Mouse (Mus musculus): ENCODE results near the gene Gm20388. TPM values are rescaled to one million over a fixed set of nuclear protein-coding genes. Genes with fewer than 3 reads are reported as not detected.

Gm20388 gene
- total RNA-seq, 1 experiment, result 27.0 TPM

- Histone ChIP-seq H3K9ac (ENCODE audit: insufficient read depth, low read depth, low read length, poor library complexity, severe bottlenecking) (no peak overlapping the region), H3K27ac (ENCODE audit: insufficient read depth, low read depth, low read length, poor library complexity, severe bottlenecking) (no peak overlapping the region), H3K4me3 (ENCODE audit: insufficient read depth in 1 of 2, low read depth in 1 of 2, low read length in 2 of 2, poor library complexity in 1 of 2, severe bottlenecking in 1 of 2) (no peak overlapping the region), H3K36me3 (ENCODE audit: control insufficient read depth, insufficient read depth, low read length, poor library complexity, severe bottlenecking) (peaks cover 82% of the 10 kb centered on the region), H3K9me3 (ENCODE audit: control insufficient read depth, insufficient read depth, low read depth, low read length) (no peaks in the 10 kb centered on the region), H3K4me1 (ENCODE audit: control insufficient read depth in 2 of 2, insufficient read depth in 2 of 2, low read length in 2 of 2, poor library complexity in 1 of 2) (peaks cover 6 to 18% of the 10 kb centered on the region in 2 experiments; a peak in 3 of 4 replicates)
- DNase-seq (ENCODE audit: low read depth, low spot score), result peak; percentile 69
- in situ Hi-C loops (cut with MboI; ENCODE audit: low sequenced_read_pairs in 2 of 2, unreplicated experiment in 2 of 2), result no loop called here
- no peak for TF ChIP-seq MAFK (IDR thresholded peaks at IDR 0.05; ENCODE audit: insufficient read depth, low read depth, low read length)
- TF ChIP-seq HCFC1 (IDR thresholded peaks at IDR 0.05; ENCODE audit: borderline replicate concordance, insufficient read depth, low read length), result no peak
- TF ChIP-seq CHD2 (IDR thresholded peaks at IDR 0.05; ENCODE audit: low read depth, low read length), result no peak
- TF ChIP-seq ZNF384 (IDR thresholded peaks at IDR 0.05; ENCODE audit: low read depth, low read length), result no peak
- no peak for TF ChIP-seq ZC3H11A (IDR thresholded peaks at IDR 0.05; ENCODE audit: borderline replicate concordance, low read depth, low read length)
Measured at GRCm38 (mm10) chr8:121887547-121887946, 1976.9 kb downstream of the Gm20388 start.

GRCm38 (mm10) chr8:121889317-121889716, 1978.7 kb downstream of the Gm20388 start:
- TF ChIP-seq HCFC1 (IDR thresholded peaks at IDR 0.05; ENCODE audit: borderline replicate concordance, insufficient read depth, low read length), result no peak
- in situ Hi-C loops (cut with MboI; ENCODE audit: low sequenced_read_pairs in 2 of 2, unreplicated experiment in 2 of 2), result no loop called here
- Histone ChIP-seq H3K4me3 (ENCODE audit: insufficient read depth in 1 of 2, low read depth in 1 of 2, low read length in 2 of 2, poor library complexity in 1 of 2, severe bottlenecking in 1 of 2) (no peak overlapping the region), H3K4me1 (ENCODE audit: control insufficient read depth in 2 of 2, insufficient read depth in 2 of 2, low read length in 2 of 2, poor library complexity in 1 of 2) (peaks cover 4 to 14% of the 10 kb centered on the region in 2 experiments; a peak in 3 of 4 replicates), H3K36me3 (ENCODE audit: control insufficient read depth, insufficient read depth, low read length, poor library complexity, severe bottlenecking) (peaks cover 81% of the 10 kb centered on the region), H3K9ac (ENCODE audit: insufficient read depth, low read depth, low read length, poor library complexity, severe bottlenecking) (no peak overlapping the region), H3K9me3 (ENCODE audit: control insufficient read depth, insufficient read depth, low read depth, low read length) (no peaks in the 10 kb centered on the region), H3K27ac (ENCODE audit: insufficient read depth, low read depth, low read length, poor library complexity, severe bottlenecking) (no peak overlapping the region)
- no peak for DNase-seq (ENCODE audit: low read depth, low spot score)

GRCm38 (mm10) chr8:121889810-121890785, 1979.5 kb downstream of the Gm20388 start:
- Histone ChIP-seq H3K4me1 (ENCODE audit: control insufficient read depth in 2 of 2, insufficient read depth in 2 of 2, low read length in 2 of 2, poor library complexity in 1 of 2) (peaks cover 4 to 14% of the 10 kb centered on the region in 2 experiments; a peak in 3 of 4 replicates), H3K9me3 (ENCODE audit: control insufficient read depth, insufficient read depth, low read depth, low read length) (no peaks in the 10 kb centered on the region), H3K36me3 (ENCODE audit: control insufficient read depth, insufficient read depth, low read length, poor library complexity, severe bottlenecking) (peaks cover 80% of the 10 kb centered on the region), H3K9ac (ENCODE audit: insufficient read depth, low read depth, low read length, poor library complexity, severe bottlenecking) (no peak overlapping the region), H3K27ac (ENCODE audit: insufficient read depth, low read depth, low read length, poor library complexity, severe bottlenecking) (no peak overlapping the region), H3K4me3 (ENCODE audit: insufficient read depth in 1 of 2, low read depth in 1 of 2, low read length in 2 of 2, poor library complexity in 1 of 2, severe bottlenecking in 1 of 2) (no peak overlapping the region)
- no peak for TF ChIP-seq ZC3H11A (IDR thresholded peaks at IDR 0.05; ENCODE audit: borderline replicate concordance, low read depth, low read length)
- TF ChIP-seq HCFC1 (IDR thresholded peaks at IDR 0.05; ENCODE audit: borderline replicate concordance, insufficient read depth, low read length), result no peak
- no peak for TF ChIP-seq ZNF384 (IDR thresholded peaks at IDR 0.05; ENCODE audit: low read depth, low read length)
- no peak for TF ChIP-seq CHD2 (IDR thresholded peaks at IDR 0.05; ENCODE audit: low read depth, low read length)
- no peak for TF ChIP-seq MAFK (IDR thresholded peaks at IDR 0.05; ENCODE audit: insufficient read depth, low read depth, low read length)
- no peak for DNase-seq (ENCODE audit: low read depth, low spot score)
- in situ Hi-C loops (cut with MboI; ENCODE audit: low sequenced_read_pairs in 2 of 2, unreplicated experiment in 2 of 2), result no loop called here

GRCm38 (mm10) chr8:121892875-121893274, 1982.2 kb downstream of the Gm20388 start:
- Histone ChIP-seq H3K27ac (ENCODE audit: insufficient read depth, low read depth, low read length, poor library complexity, severe bottlenecking) (no peak overlapping the region), H3K9ac (ENCODE audit: insufficient read depth, low read depth, low read length, poor library complexity, severe bottlenecking) (no peak overlapping the region), H3K4me1 (ENCODE audit: control insufficient read depth in 2 of 2, insufficient read depth in 2 of 2, low read length in 2 of 2, poor library complexity in 1 of 2) (peaks cover 0 to 16% of the 10 kb centered on the region in 2 experiments; a peak in 3 of 4 replicates), H3K9me3 (ENCODE audit: control insufficient read depth, insufficient read depth, low read depth, low read length) (no peaks in the 10 kb centered on the region), H3K36me3 (ENCODE audit: control insufficient read depth, insufficient read depth, low read length, poor library complexity, severe bottlenecking) (peaks cover 77% of the 10 kb centered on the region), H3K4me3 (ENCODE audit: insufficient read depth in 1 of 2, low read depth in 1 of 2, low read length in 2 of 2, poor library complexity in 1 of 2, severe bottlenecking in 1 of 2) (no peak overlapping the region)
- in situ Hi-C loops (cut with MboI; ENCODE audit: low sequenced_read_pairs in 2 of 2, unreplicated experiment in 2 of 2), result no loop called here
- TF ChIP-seq ZNF384 (IDR thresholded peaks at IDR 0.05; ENCODE audit: low read depth, low read length) (no peak), ZC3H11A (IDR thresholded peaks at IDR 0.05; ENCODE audit: borderline replicate concordance, low read depth, low read length) (no peak), MAFK (IDR thresholded peaks at IDR 0.05; ENCODE audit: insufficient read depth, low read depth, low read length) (no peak), HCFC1 (IDR thresholded peaks at IDR 0.05; ENCODE audit: borderline replicate concordance, insufficient read depth, low read length) (no peak), CHD2 (IDR thresholded peaks at IDR 0.05; ENCODE audit: low read depth, low read length) (no peak)
- no peak for DNase-seq (ENCODE audit: low read depth, low spot score)
